Mouse (Mus musculus): Measurements from ENCODE around the gene Parp8. TPM values are rescaled to one million over a fixed set of nuclear protein-coding genes. Genes with fewer than 3 reads are reported as not detected.
"Not testable (repeated sequence)": the region's sequence is repeated elsewhere in the genome, so short reads cannot be mapped to it uniquely, and the experiment has no call there.

Parp8 gene
- polyA plus RNA-seq, 1 experiment: 1.6 TPM

GRCm38 (mm10) chr13:116949527-116949926 lies 75.8 kb downstream of the Parp8 start:
- TF ChIP-seq CTCF (IDR thresholded peaks at IDR 0.05; ENCODE audit: extremely low read depth, insufficient read length, insufficient replicate concordance, low read depth, low read length) (no peak), POLR2A (IDR thresholded peaks at IDR 0.05; ENCODE audit: low read depth, low read length) (no peak)
- H3K4me1 ChIP-seq (ENCODE audit: control insufficient read depth, insufficient read depth, insufficient read length, low read length): no peaks in the 10 kb centered on the region
- no peaks in the 10 kb centered on the region for H3K27me3 ChIP-seq (ENCODE audit: control insufficient read depth, insufficient read depth, low read length)
- 64% methylated on average over 4 of the region's 4 CpGs for WGBS
- no peaks in the 10 kb centered on the region for H3K36me3 ChIP-seq (ENCODE audit: control insufficient read depth, insufficient read depth, low read length)
- H3K27ac ChIP-seq (ENCODE audit: insufficient read depth, low read depth, low read length): no peak overlapping the region
- no peak overlapping the region for H3K4me3 ChIP-seq (ENCODE audit: low read depth, low read length)

GRCm38 (mm10) chr13:116949056-116949455 lies 76.3 kb downstream of the Parp8 start:
- H3K4me1 ChIP-seq (ENCODE audit: control insufficient read depth, insufficient read depth, insufficient read length, low read length): no peaks in the 10 kb centered on the region
- TF ChIP-seq POLR2A (IDR thresholded peaks at IDR 0.05; ENCODE audit: low read depth, low read length) (no peak), CTCF (IDR thresholded peaks at IDR 0.05; ENCODE audit: extremely low read depth, insufficient read length, insufficient replicate concordance, low read depth, low read length) (no peak)
- H3K36me3 ChIP-seq (ENCODE audit: control insufficient read depth, insufficient read depth, low read length): no peaks in the 10 kb centered on the region
- H3K4me3 ChIP-seq (ENCODE audit: low read depth, low read length): no peak overlapping the region
- no peaks in the 10 kb centered on the region for H3K27me3 ChIP-seq (ENCODE audit: control insufficient read depth, insufficient read depth, low read length)
- no peak overlapping the region for H3K27ac ChIP-seq (ENCODE audit: insufficient read depth, low read depth, low read length)
- 89% methylated on average over 6 of the region's 6 CpGs for WGBS

- Histone ChIP-seq H3K36me3 (ENCODE audit: control insufficient read depth, insufficient read depth, low read length) (no peaks in the 10 kb centered on the region), H3K4me1 (ENCODE audit: control insufficient read depth, insufficient read depth, insufficient read length, low read length) (no peaks in the 10 kb centered on the region), H3K27me3 (ENCODE audit: control insufficient read depth, insufficient read depth, low read length) (no peaks in the 10 kb centered on the region), H3K4me3 (ENCODE audit: low read depth, low read length) (no peak overlapping the region), H3K27ac (ENCODE audit: insufficient read depth, low read depth, low read length) (no peak overlapping the region)
- TF ChIP-seq CTCF (IDR thresholded peaks at IDR 0.05; ENCODE audit: extremely low read depth, insufficient read length, insufficient replicate concordance, low read depth, low read length): no peak
- TF ChIP-seq POLR2A (IDR thresholded peaks at IDR 0.05; ENCODE audit: low read depth, low read length): no peak
- WGBS: 42% methylated on average over 5 of the region's 5 CpGs
These were observed 77.1 kb downstream of the Parp8 start for GRCm38 (mm10) chr13:116948299-116948659.

GRCm38 (mm10) chr13:116947611-116948298 lies 77.6 kb downstream of the Parp8 start:
- no peak overlapping the region for H3K27ac ChIP-seq (ENCODE audit: insufficient read depth, low read depth, low read length)
- no peak overlapping the region for H3K4me3 ChIP-seq (ENCODE audit: low read depth, low read length)
- H3K27me3 ChIP-seq (ENCODE audit: control insufficient read depth, insufficient read depth, low read length): no peaks in the 10 kb centered on the region
- H3K36me3 ChIP-seq (ENCODE audit: control insufficient read depth, insufficient read depth, low read length): no peaks in the 10 kb centered on the region
- 65% methylated on average over 9 of the region's 9 CpGs for WGBS
- H3K4me1 ChIP-seq (ENCODE audit: control insufficient read depth, insufficient read depth, insufficient read length, low read length): no peaks in the 10 kb centered on the region
- no peak for TF ChIP-seq CTCF (IDR thresholded peaks at IDR 0.05; ENCODE audit: extremely low read depth, insufficient read length, insufficient replicate concordance, low read depth, low read length)
- TF ChIP-seq POLR2A (IDR thresholded peaks at IDR 0.05; ENCODE audit: low read depth, low read length): no peak

GRCm38 (mm10) chr13:116946566-116946965 lies 78.8 kb downstream of the Parp8 start:
- 63% methylated on average over 4 of the region's 4 CpGs for WGBS
- H3K4me1 ChIP-seq (ENCODE audit: control insufficient read depth, insufficient read depth, insufficient read length, low read length): no peaks in the 10 kb centered on the region
- no peak overlapping the region for H3K27ac ChIP-seq (ENCODE audit: insufficient read depth, low read depth, low read length)
- H3K27me3 ChIP-seq (ENCODE audit: control insufficient read depth, insufficient read depth, low read length): no peaks in the 10 kb centered on the region
- no peaks in the 10 kb centered on the region for H3K36me3 ChIP-seq (ENCODE audit: control insufficient read depth, insufficient read depth, low read length)
- no peak overlapping the region for H3K4me3 ChIP-seq (ENCODE audit: low read depth, low read length)
- TF ChIP-seq CTCF (IDR thresholded peaks at IDR 0.05; ENCODE audit: extremely low read depth, insufficient read length, insufficient replicate concordance, low read depth, low read length) (no peak), POLR2A (IDR thresholded peaks at IDR 0.05; ENCODE audit: low read depth, low read length) (no peak)

GRCm38 (mm10) chr13:116941280-116942015 lies 83.9 kb downstream of the Parp8 start:
- Histone ChIP-seq H3K27me3 (ENCODE audit: control insufficient read depth, insufficient read depth, low read length) (no peaks in the 10 kb centered on the region), H3K36me3 (ENCODE audit: control insufficient read depth, insufficient read depth, low read length) (no peaks in the 10 kb centered on the region), H3K4me3 (ENCODE audit: low read depth, low read length) (no peak overlapping the region), H3K4me1 (ENCODE audit: control insufficient read depth, insufficient read depth, insufficient read length, low read length) (no peaks in the 10 kb centered on the region), H3K27ac (ENCODE audit: insufficient read depth, low read depth, low read length) (no peak overlapping the region)
- WGBS: 79% methylated on average over 13 of the region's 13 CpGs
- TF ChIP-seq POLR2A (IDR thresholded peaks at IDR 0.05; ENCODE audit: low read depth, low read length): no peak
- TF ChIP-seq CTCF (IDR thresholded peaks at IDR 0.05; ENCODE audit: extremely low read depth, insufficient read length, insufficient replicate concordance, low read depth, low read length): no peak

GRCm38 (mm10) chr13:116940761-116941160 lies 84.6 kb downstream of the Parp8 start:
- H3K27ac ChIP-seq (ENCODE audit: insufficient read depth, low read depth, low read length): no peak overlapping the region
- WGBS: 81% methylated on average over 7 of the region's 7 CpGs

GRCm38 (mm10) chr13:116937019-116937418 lies 88.3 kb downstream of the Parp8 start:
- not testable (repeated sequence) for H3K27ac ChIP-seq (ENCODE audit: insufficient read depth, low read depth, low read length); H3K4me3 ChIP-seq (ENCODE audit: low read depth, low read length); H3K27me3 ChIP-seq (ENCODE audit: control insufficient read depth, insufficient read depth, low read length); H3K36me3 ChIP-seq (ENCODE audit: control insufficient read depth, insufficient read depth, low read length); H3K4me1 ChIP-seq (ENCODE audit: control insufficient read depth, insufficient read depth, insufficient read length, low read length)
- 87% methylated on average over 3 of the region's 3 CpGs for WGBS

More at GRCm38 (mm10) chr13:116940761-116941160, 84.6 kb downstream of the Parp8 start:
- H3K27me3 ChIP-seq (ENCODE audit: control insufficient read depth, insufficient read depth, low read length): no peaks in the 10 kb centered on the region
- no peaks in the 10 kb centered on the region for H3K4me1 ChIP-seq (ENCODE audit: control insufficient read depth, insufficient read depth, insufficient read length, low read length)
- H3K4me3 ChIP-seq (ENCODE audit: low read depth, low read length): no peak overlapping the region
- H3K36me3 ChIP-seq (ENCODE audit: control insufficient read depth, insufficient read depth, low read length): no peaks in the 10 kb centered on the region
- no peak for TF ChIP-seq POLR2A (IDR thresholded peaks at IDR 0.05; ENCODE audit: low read depth, low read length)
- TF ChIP-seq CTCF (IDR thresholded peaks at IDR 0.05; ENCODE audit: extremely low read depth, insufficient read length, insufficient replicate concordance, low read depth, low read length): no peak

Data from small intestine, adult 2 months (tissue).